Mouse (Mus musculus): ENCODE data around the gene Ppp4r3b.

Ppp4r3b gene

GRCm38 (mm10) chr11:29172563-29173124 is at the start of gene Ppp4r3b:
Gene Ppp4r3b (plus strand): TSS chr11:29172890.
- peak; percentile 99 for DNase-seq

- peak in 1 of 2 experiments; percentile 2 for DNase-seq
These were observed 42.8 kb upstream of the Ppp4r3b start for GRCm38 (mm10) chr11:29129862-29130384.

GRCm38 (mm10) chr11:29130385-29131355 is 42.0 kb upstream of the Ppp4r3b start, which contains the start of gene Pnpt1:
Gene Pnpt1 (plus strand): TSS chr11:29130744.
- peak; percentile 92 to 93 for DNase-seq

- no peak for DNase-seq
These were observed 32.0 kb upstream of the Ppp4r3b start for GRCm38 (mm10) chr11:29140671-29141070.

GRCm38 (mm10) chr11:29148901-29149300 is 23.8 kb upstream of the Ppp4r3b start:
- no peak for DNase-seq

GRCm38 (mm10) chr11:29163569-29163968 is 9.1 kb upstream of the Ppp4r3b start:
- DNase-seq, result no peak

- peak; percentile 74 for DNase-seq
These were observed 715 bp upstream of the Ppp4r3b start for GRCm38 (mm10) chr11:29171959-29172391.

- DNase-seq, result peak; percentile 50 to 65
These were observed 488 bp downstream of the Ppp4r3b start for GRCm38 (mm10) chr11:29173125-29173631.

- no peak for DNase-seq
These were observed 1.2 kb downstream of the Ppp4r3b start for GRCm38 (mm10) chr11:29173706-29174436.

- no peak for DNase-seq
These were observed 6.6 kb downstream of the Ppp4r3b start for GRCm38 (mm10) chr11:29179319-29179718.

- no peak for DNase-seq
These were observed 8.0 kb downstream of the Ppp4r3b start for GRCm38 (mm10) chr11:29180657-29181056.

- DNase-seq, result no peak
These were observed 9.1 kb downstream of the Ppp4r3b start for GRCm38 (mm10) chr11:29181751-29182150.

GRCm38 (mm10) chr11:29188981-29189380 is 16.3 kb downstream of the Ppp4r3b start:
- no peak for DNase-seq

GRCm38 (mm10) chr11:29203653-29204052 is 31.0 kb downstream of the Ppp4r3b start:
- no peak for DNase-seq

GRCm38 (mm10) chr11:29209774-29210173 is 37.1 kb downstream of the Ppp4r3b start:
- no peak for DNase-seq

GRCm38 (mm10) chr11:29216196-29216595 is 43.5 kb downstream of the Ppp4r3b start:
- no peak for DNase-seq

GRCm38 (mm10) chr11:29219055-29219454 is 46.4 kb downstream of the Ppp4r3b start:
- DNase-seq, result no peak

GRCm38 (mm10) chr11:29222310-29222709 is 49.6 kb downstream of the Ppp4r3b start:
- DNase-seq, result no peak

- DNase-seq, result no peak
These were observed 52.1 kb downstream of the Ppp4r3b start for GRCm38 (mm10) chr11:29224754-29225153.

- no peak for DNase-seq
These were observed 56.3 kb downstream of the Ppp4r3b start for GRCm38 (mm10) chr11:29228957-29229356.

GRCm38 (mm10) chr11:29233569-29233968 is 60.9 kb downstream of the Ppp4r3b start:
- no peak for DNase-seq

- no peak for DNase-seq
These were observed 64.7 kb downstream of the Ppp4r3b start for GRCm38 (mm10) chr11:29237364-29237763.

- no peak for DNase-seq
These were observed 65.4 kb downstream of the Ppp4r3b start for GRCm38 (mm10) chr11:29238047-29238446.
